Mouse (Mus musculus): ENCODE data around the gene Col16a1.

GRCm38 (mm10) chr4:130009043-130009442, 38.6 kb upstream of the Col16a1 start:
- TF ChIP-seq CTCF (IDR thresholded peaks at IDR 0.05; ENCODE audit: borderline replicate concordance, insufficient read depth, low read depth, low read length): no peak
- TF ChIP-seq POLR2A (IDR thresholded peaks at IDR 0.05; ENCODE audit: borderline replicate concordance, insufficient read depth, low read length): no peak

Measured in cerebellum, adult 2 months (tissue).